Mouse (Mus musculus) 416B (cell line): ENCODE results near the gene Ttc21b.

Experiments used
- DNase-seq: peaks from one replicate; pipeline ENCODE4 v3.0.0; 2011; ENCODE audit warnings: low read depth

Ttc21b gene

DNA sequence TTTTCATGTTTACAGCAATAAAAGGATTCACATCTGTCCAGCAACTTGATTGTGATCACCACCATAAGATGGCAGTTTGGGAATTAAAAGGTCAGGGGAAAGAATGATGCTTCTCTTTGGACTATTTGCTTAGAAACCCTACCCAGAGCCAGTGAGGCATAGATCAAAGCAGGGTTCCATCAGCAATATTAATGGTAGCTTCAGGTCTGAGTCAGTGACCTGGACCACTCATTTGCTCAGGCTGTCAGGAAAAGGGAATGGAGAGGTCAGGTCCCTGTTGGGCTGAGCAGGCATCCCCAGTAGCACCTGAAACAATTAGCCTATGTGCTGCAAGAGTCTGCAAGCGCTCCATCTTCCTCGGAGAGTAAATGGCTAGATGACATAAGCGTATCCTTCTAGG is 84.8 kb downstream of the Ttc21b start:
- DNase-seq: no peak

DNA sequence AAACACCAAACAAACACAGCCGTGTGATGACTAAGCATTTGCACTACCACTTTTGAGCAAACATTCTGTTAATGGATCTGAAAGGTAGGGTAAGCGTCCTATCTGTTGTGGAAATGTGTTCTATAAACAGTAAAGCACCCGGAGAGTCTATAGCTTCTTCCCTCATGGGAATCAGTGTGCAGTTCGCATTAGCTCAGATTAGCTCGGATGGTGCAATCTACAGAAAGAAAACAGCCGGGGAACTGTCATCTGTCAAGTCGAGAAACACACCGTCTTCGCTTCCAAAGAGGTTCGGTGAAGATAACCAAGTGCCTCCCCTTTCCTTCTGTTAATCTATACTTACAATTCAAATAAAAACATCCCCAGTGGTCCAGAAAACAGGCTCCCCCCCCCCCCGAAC is 85.7 kb downstream of the Ttc21b start:
- no peak for DNase-seq

DNA sequence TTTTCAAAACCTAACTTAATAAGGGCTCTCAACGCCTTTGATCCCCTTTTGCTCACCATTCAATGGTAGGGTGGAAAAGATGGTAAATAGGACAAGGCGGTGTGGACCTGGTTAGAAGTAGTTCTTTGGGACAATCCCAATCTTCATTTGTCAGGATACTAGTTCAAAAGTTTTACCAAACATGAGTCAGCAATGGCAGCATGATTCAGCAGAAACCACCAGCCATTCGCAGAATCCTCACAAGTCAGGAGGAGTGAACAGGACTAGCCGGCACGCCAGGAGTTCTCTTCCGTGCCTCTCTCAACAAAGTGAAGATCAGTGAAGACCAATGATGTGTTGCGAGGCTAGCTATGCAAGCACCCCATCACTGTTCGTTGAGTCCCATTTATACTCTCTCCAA is 91.4 kb downstream of the Ttc21b start:
- DNase-seq: no peak

DNA sequence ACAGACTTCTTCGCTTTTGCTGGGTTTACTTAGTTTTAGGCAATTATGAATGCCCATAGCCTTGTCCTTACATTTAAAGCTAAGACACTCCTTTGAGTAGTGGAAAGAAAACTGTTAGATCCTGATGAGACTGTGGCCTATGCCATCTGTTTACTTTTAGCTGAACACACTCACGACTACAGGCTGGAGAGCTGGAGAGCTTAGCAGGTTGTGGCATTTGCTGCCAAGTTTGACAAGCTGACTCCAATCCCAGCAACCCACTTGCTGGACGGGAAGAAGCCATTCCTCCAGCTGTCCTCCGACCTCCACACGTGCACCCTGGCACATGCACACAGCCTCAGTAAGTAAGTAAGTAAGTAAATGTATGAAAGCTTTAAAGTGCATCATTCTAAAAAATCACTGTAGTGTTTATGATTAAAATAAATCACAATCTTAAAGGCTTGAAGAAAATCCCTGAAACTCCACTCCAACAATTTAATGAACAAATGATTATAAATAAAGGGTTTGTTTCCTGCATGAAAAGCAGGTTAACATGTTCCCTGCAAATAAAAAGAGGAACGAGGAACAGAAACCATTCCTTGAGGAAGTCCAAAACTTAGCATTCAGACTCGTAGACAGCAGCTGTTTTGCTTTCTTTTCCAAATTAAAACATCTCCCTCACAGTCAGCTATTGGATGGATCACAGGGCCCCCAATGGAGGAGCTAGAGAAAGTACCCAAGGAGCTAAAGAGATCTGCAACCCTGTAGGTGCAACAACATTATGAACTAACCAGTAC is 98.1 kb downstream of the Ttc21b start:
- DNase-seq: no peak

DNA sequence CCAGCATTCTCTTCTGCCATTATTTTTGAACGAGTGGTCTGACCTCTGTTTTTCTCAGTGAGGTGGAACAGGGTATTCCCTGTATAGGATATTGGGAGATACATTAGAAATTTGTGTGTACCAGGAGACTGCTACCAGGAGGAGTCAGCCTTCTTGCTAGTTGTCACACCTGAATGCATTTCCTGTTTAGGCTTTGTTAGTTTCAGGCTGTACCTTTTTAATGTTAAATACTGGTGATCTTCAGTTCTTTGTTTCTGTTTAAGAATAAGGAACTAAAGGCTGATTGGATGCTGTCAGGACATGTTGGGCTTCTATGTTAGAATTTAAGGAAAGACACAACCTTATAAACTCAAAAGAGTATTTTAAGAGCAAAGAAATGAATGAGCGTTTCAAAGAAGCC is 105.0 kb downstream of the Ttc21b start:
- DNase-seq: no peak

DNA sequence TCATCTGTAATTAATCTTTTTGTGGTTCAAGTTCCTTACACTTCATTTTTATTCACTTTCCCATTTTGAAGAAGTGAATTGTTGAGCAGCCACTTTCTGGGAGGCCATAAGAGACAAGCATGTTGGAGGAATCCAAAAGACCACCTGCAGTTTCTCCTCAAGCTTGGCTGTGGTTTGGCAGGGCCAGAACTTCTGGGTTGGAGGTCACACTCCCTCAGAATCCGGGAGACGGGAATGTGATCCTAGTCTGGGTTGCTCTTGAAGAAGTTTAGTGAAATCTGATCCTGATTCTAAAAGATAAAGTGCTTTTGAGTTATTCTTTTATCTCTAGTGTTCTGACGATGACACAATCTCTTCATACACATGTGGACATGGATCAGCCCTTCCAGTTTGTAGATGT is 105.9 kb downstream of the Ttc21b start:
- DNase-seq: no peak

DNA sequence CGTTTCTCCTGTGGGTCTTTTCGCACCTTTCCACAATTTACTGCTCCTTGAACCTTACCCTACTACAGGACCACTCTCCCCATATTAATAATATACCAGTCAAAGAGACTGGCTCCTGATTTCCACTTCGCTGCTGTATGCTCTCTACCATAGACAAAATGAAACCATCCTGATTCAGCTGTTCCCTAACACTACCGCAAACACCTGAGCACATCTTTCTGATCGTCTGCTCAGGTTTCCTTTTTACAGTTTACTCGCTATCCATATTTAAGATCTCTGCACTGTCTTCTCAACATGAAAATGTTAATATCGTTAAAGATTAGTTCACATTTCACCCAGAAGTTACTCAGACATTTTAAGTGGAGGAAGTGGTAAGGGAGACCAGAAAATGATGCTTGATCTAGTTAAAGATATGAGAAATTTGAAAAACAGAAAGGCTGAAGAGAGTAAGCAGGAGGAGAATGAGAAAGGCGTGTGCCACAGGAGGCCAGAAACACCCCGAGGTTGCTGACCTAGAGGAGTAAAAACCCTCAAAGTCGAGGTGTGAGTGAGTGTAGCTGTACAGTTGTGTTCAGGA is 107.7 kb downstream of the Ttc21b start:
- DNase-seq: no peak

DNA sequence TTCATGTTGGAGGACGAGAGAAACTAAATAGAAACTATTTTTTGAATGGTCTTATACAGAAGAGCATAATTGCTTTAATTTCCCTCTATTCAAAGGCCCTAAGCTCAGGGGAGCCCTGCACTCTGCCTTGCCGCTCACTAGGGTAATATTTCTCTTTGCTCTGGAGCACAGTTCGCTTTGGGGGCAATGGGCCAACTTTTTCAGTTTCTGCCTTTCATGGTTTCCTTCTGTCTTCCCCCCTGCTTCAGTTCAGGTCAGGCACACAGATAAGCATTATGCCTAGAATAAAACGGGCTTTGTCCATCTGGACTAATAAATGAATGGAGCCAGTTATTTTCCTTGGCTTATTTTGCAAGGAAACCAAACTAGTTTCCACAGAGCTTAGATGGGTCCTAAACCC is 109.9 kb downstream of the Ttc21b start:
- no peak for DNase-seq

DNA sequence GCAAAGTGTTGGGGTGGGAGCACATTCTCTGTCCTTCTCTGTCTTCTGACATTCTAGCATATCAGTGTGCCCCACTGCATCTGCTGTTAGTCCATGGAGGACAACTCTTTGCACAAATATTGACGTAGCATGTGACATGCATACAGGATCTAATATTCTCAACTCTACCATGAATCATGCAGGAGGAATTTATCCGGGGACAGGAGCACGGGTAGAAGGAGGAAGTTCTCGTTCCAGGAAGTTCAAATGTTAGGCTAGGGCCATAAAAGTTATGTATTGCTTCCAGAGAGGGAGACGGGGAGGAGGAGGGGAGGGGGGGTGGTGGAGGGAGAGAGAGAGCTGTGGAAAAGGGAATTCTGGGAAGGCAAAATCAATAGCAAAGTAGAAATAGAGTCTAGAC is 111.6 kb downstream of the Ttc21b start:
- no peak for DNase-seq

DNA sequence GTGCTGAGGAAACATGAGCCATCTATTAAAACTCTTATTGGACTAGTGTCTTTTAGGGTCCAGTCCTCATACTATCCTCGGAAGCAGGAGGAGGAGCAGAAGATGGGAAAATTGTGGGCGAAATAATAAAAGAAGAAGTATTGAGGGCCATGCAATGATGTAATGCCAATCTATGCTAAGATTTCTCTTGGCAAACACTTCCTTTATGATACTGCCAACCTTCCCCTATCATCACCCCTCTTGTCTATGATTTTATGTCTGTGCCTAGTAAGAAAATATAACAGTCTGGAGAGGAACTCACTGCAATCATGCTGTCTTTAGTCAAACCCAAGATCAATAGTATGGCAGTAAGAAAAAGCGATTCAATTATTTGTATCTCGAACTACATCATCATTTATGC is 113.1 kb downstream of the Ttc21b start:
- DNase-seq: no peak

DNA sequence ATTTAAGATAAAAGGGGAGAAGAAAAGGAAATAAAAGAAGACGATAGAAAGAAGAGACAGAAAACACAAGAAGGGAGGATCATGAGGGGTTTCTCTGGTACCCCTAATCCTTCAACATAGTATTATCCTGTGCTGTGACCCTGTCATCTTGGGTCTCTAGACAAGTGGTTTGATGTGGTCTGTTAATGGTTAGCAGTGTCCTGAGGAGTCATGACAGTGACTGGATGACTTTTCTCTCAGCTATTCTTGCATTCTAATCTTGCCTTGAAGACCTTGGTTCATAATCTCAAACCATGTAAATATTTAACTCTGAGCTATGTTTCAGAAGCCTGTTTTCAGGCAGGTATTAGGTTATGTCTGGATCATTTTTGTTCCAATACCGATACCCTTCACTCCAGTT is 113.7 kb downstream of the Ttc21b start:
- DNase-seq: no peak

DNA sequence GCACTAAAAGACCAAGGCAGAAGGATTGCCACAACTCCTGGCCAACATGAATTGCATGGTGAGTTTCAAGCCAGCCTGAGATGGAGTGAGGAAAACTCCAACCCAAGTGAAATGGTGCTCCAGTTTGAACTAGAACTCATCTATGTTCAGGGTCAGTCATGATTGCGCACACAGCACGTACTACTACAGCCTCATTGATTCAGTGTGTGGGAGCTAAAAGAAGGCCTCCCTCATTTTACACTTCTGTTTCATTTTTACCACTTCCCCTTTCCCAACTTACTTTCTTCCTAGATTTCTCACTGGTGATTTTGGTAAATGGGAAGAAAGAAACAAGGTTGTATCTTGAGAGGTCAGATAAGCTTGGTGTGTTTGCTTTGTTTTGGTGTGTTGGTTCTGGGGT is 114.1 kb downstream of the Ttc21b start:
- no peak for DNase-seq

DNA sequence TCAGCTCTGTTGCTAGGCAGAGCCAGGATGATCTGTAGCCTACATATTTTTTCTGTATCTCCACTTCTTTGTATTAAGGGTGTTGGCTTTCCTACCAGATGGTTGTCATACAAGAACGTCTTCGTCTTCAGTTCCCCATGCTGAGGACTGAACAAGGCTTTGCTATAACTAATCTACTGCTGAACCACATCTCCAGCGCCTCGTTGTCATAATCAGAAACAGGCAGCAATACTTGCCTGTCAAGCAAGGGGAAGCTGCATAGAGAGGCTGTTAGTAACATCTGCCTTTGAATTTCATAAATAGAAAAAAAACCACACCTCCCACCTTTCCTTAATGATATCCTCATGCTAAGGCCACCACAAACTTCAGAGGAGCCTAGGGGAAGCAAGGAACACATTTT is 116.2 kb downstream of the Ttc21b start:
- no peak for DNase-seq
